Mouse (Mus musculus): ENCODE results near the gene Chml. TPM values are rescaled to one million over a fixed set of nuclear protein-coding genes. Genes with fewer than 3 reads are reported as not detected.

Gene Chml
- total and polyA plus RNA-seq, 2 experiments from 2014 or later, result 3.1 to 12.6 TPM

GRCm38 (mm10) chr1:175691686-175692245, 935 bp downstream of the Chml start:
- H3K4me1 ChIP-seq (ENCODE audit: insufficient read depth, low read length), result peaks cover 9% of the 10 kb centered on the region; the same call in 1 of the 2 replicates
- DNase-seq (ENCODE audit: low spot score), result no peak
- no peak for TF ChIP-seq CTCF (IDR thresholded peaks at IDR 0.05)

GRCm38 (mm10) chr1:175680995-175681394, 11.7 kb downstream of the Chml start:
- WGBS, result 82% methylated on average over 6 of the region's 6 CpGs
- Histone ChIP-seq H3K9ac (replicated peaks; ENCODE audit: low read length, poor library complexity, severe bottlenecking) (no peak overlapping the region), H3K4me1 (ENCODE audit: insufficient read depth, low read length) (no peaks in the 10 kb centered on the region), H3K4me3 (ENCODE audit: low read depth, low read length) (no peak overlapping the region), H3K36me3 (ENCODE audit: insufficient read depth, low read length) (no peaks in the 10 kb centered on the region), H3K4me2 (ENCODE audit: low read depth, low read length, poor library complexity, severe bottlenecking) (no peak overlapping the region), H3K9me3 (ENCODE audit: low read length) (no peaks in the 10 kb centered on the region), H3K27me3 (ENCODE audit: insufficient read depth, low read length) (no peaks in the 10 kb centered on the region), H3K27ac (ENCODE audit: low read depth, low read length) (no peak overlapping the region)
- no peak for DNase-seq (ENCODE audit: low spot score)
- no peak for TF ChIP-seq CTCF (IDR thresholded peaks at IDR 0.05)
- no peak for ATAC-seq (ENCODE audit: low FRiP score)

More at GRCm38 (mm10) chr1:175691686-175692245, 935 bp downstream of the Chml start:
- Histone ChIP-seq H3K9ac (replicated peaks; ENCODE audit: low read length, poor library complexity, severe bottlenecking) (peak overlapping the region; percentile 65), H3K27ac (ENCODE audit: low read depth, low read length) (peak overlapping the region; percentile 65), H3K9me3 (ENCODE audit: low read length) (no peaks in the 10 kb centered on the region), H3K27me3 (ENCODE audit: insufficient read depth, low read length) (no peaks in the 10 kb centered on the region), H3K4me3 (ENCODE audit: low read depth, low read length) (peak overlapping the region; percentile 82), H3K4me2 (ENCODE audit: low read depth, low read length, poor library complexity, severe bottlenecking) (peak overlapping the region; percentile 84), H3K36me3 (ENCODE audit: insufficient read depth, low read length) (no peaks in the 10 kb centered on the region; the same call in 1 of the 2 replicates)
- under 1% methylated on average over 22 of the region's 22 CpGs for WGBS
- no peak; the same call in 1 of the 2 replicates for ATAC-seq (ENCODE audit: low FRiP score)

- Histone ChIP-seq H3K36me3 (ENCODE audit: insufficient read depth, low read length) (no peaks in the 10 kb centered on the region), H3K4me2 (ENCODE audit: low read depth, low read length, poor library complexity, severe bottlenecking) (no peak overlapping the region), H3K27me3 (ENCODE audit: insufficient read depth, low read length) (no peaks in the 10 kb centered on the region), H3K27ac (ENCODE audit: low read depth, low read length) (no peak overlapping the region), H3K4me1 (ENCODE audit: insufficient read depth, low read length) (no peaks in the 10 kb centered on the region), H3K9ac (replicated peaks; ENCODE audit: low read length, poor library complexity, severe bottlenecking) (no peak overlapping the region), H3K4me3 (ENCODE audit: low read depth, low read length) (no peak overlapping the region), H3K9me3 (ENCODE audit: low read length) (no peaks in the 10 kb centered on the region)
- WGBS, result 89% methylated on average over 6 of the region's 6 CpGs
- no peak for TF ChIP-seq CTCF (IDR thresholded peaks at IDR 0.05)
- ATAC-seq (ENCODE audit: low FRiP score) (no peak), DNase-seq (ENCODE audit: low spot score) (no peak)
Observed at GRCm38 (mm10) chr1:175677459-175677858, 15.2 kb downstream of the Chml start.

GRCm38 (mm10) chr1:175675116-175675515, 17.6 kb downstream of the Chml start:
- no peak overlapping the region for H3K4me3 ChIP-seq (ENCODE audit: low read depth, low read length)
- 84% methylated on average over 6 of the region's 6 CpGs for WGBS
- H3K4me2 ChIP-seq (ENCODE audit: low read depth, low read length, poor library complexity, severe bottlenecking), result no peak overlapping the region
- no peaks in the 10 kb centered on the region for H3K36me3 ChIP-seq (ENCODE audit: insufficient read depth, low read length)
- H3K27me3 ChIP-seq (ENCODE audit: insufficient read depth, low read length), result no peaks in the 10 kb centered on the region
- no peak for DNase-seq (ENCODE audit: low spot score)
- H3K9me3 ChIP-seq (ENCODE audit: low read length), result no peaks in the 10 kb centered on the region
- no peak for TF ChIP-seq CTCF (IDR thresholded peaks at IDR 0.05)
- H3K9ac ChIP-seq (replicated peaks; ENCODE audit: low read length, poor library complexity, severe bottlenecking), result no peak overlapping the region
- no peaks in the 10 kb centered on the region for H3K4me1 ChIP-seq (ENCODE audit: insufficient read depth, low read length)
- no peak overlapping the region for H3K27ac ChIP-seq (ENCODE audit: low read depth, low read length)
- ATAC-seq (ENCODE audit: low FRiP score), result no peak

- Histone ChIP-seq H3K4me2 (ENCODE audit: low read depth, low read length, poor library complexity, severe bottlenecking) (no peak overlapping the region), H3K4me1 (ENCODE audit: insufficient read depth, low read length) (no peaks in the 10 kb centered on the region), H3K27me3 (ENCODE audit: insufficient read depth, low read length) (no peaks in the 10 kb centered on the region), H3K9me3 (ENCODE audit: low read length) (no peaks in the 10 kb centered on the region), H3K36me3 (ENCODE audit: insufficient read depth, low read length) (no peaks in the 10 kb centered on the region), H3K4me3 (ENCODE audit: low read depth, low read length) (no peak overlapping the region), H3K27ac (ENCODE audit: low read depth, low read length) (no peak overlapping the region), H3K9ac (replicated peaks; ENCODE audit: low read length, poor library complexity, severe bottlenecking) (no peak overlapping the region)
- no peak for TF ChIP-seq CTCF (IDR thresholded peaks at IDR 0.05)
- no peak for ATAC-seq (ENCODE audit: low FRiP score)
- DNase-seq (ENCODE audit: low spot score), result no peak
- 82% methylated on average over 7 of the region's 7 CpGs for WGBS
Observed at GRCm38 (mm10) chr1:175673563-175674325, 19.0 kb downstream of the Chml start.

GRCm38 (mm10) chr1:175671626-175672025, 21.1 kb downstream of the Chml start:
- DNase-seq (ENCODE audit: low spot score) (peak; percentile 54), ATAC-seq (ENCODE audit: low FRiP score) (no peak)
- H3K27me3 ChIP-seq (ENCODE audit: insufficient read depth, low read length), result no peaks in the 10 kb centered on the region
- H3K27ac ChIP-seq (ENCODE audit: low read depth, low read length), result no peak overlapping the region
- no peak overlapping the region for H3K4me2 ChIP-seq (ENCODE audit: low read depth, low read length, poor library complexity, severe bottlenecking)
- H3K9ac ChIP-seq (replicated peaks; ENCODE audit: low read length, poor library complexity, severe bottlenecking), result no peak overlapping the region
- no peaks in the 10 kb centered on the region for H3K4me1 ChIP-seq (ENCODE audit: insufficient read depth, low read length)
- no peaks in the 10 kb centered on the region for H3K9me3 ChIP-seq (ENCODE audit: low read length)
- 29% methylated on average over 1 of the region's 1 CpGs for WGBS
- peak; percentile 69 for TF ChIP-seq CTCF (IDR thresholded peaks at IDR 0.05)
- H3K4me3 ChIP-seq (ENCODE audit: low read depth, low read length), result no peak overlapping the region
- no peaks in the 10 kb centered on the region for H3K36me3 ChIP-seq (ENCODE audit: insufficient read depth, low read length)

Measured in midbrain, postnatal 0 days (tissue).